Mouse (Mus musculus) MEL (cell line): ENCODE measurements around the gene Galns. TPM values are rescaled to one million over a fixed set of nuclear protein-coding genes. Genes with fewer than 3 reads are reported as not detected.
A peak's percentile ranks its signal among the peaks of the same experiment; 100 is the strongest.

Source experiments
- DNase-seq: peaks from one replicate; pipeline ENCODE4 v3.0.0; 2011; ENCODE audit warnings: low read depth, low spot score
- H3K27ac ChIP-seq: 2 replicates; pipeline ENCODE4 v1.5.1; 2012; ENCODE audit warnings: low read depth, mild to moderate bottlenecking, control low read depth, low read length, moderate library complexity; ENCODE audit not compliant: control insufficient read depth
- H3K27me3 ChIP-seq, 2 experiments: fragments of 150-350 bp in 1 of 2; sonication (generic) in 1 of 2; 2 replicates each; pipeline ENCODE4 v1.6.1; 2012; ENCODE audit warnings: low read length in 2 of 2, mild to moderate bottlenecking in 2 of 2, improper control_type of control experiment in 1 of 2, moderate library complexity in 1 of 2; ENCODE audit not compliant: insufficient read depth in 2 of 2, control insufficient read depth in 1 of 2
- H3K36me3 ChIP-seq, 2 experiments: 2 replicates each; pipeline ENCODE4 v1.6.1; 2012 to 2014; ENCODE audit warnings: low read length in 2 of 2, improper control_type of control experiment in 1 of 2, inconsistent platforms in 1 of 2, mild to moderate bottlenecking in 1 of 2; ENCODE audit not compliant: insufficient read depth in 2 of 2, control insufficient read depth in 1 of 2
- H3K4me1 ChIP-seq, 2 experiments: fragments of 150-350 bp in 1 of 2; sonication (generic) in 1 of 2; 2 replicates each; pipeline ENCODE4 v1.6.1; 2012; ENCODE audit warnings: low read length in 2 of 2, improper control_type of control experiment in 1 of 2, mild to moderate bottlenecking in 1 of 2; ENCODE audit not compliant: insufficient read depth in 2 of 2, control insufficient read depth in 1 of 2
- H3K4me3 ChIP-seq, 2 experiments: fragments of 150-350 bp in 1 of 2; sonication (generic) in 1 of 2; 2 replicates each; pipeline ENCODE4 v1.5.1; 2012; ENCODE audit warnings: low read depth in 2 of 2, low read length in 2 of 2, mild to moderate bottlenecking in 2 of 2, moderate library complexity in 2 of 2, control low read depth in 1 of 2, improper control_type of control experiment in 1 of 2; ENCODE audit not compliant: control insufficient read depth in 1 of 2, insufficient read depth in 1 of 2
- H3K79me2 ChIP-seq: 2 replicates; pipeline ENCODE4 v1.6.1; 2012; ENCODE audit warnings: mild to moderate bottlenecking, low read length, moderate library complexity; ENCODE audit not compliant: control insufficient read depth, poor library complexity, insufficient read depth
- H3K9ac ChIP-seq: 2 replicates; pipeline ENCODE4 v1.6.1; 2012; ENCODE audit warnings: low read depth, mild to moderate bottlenecking, control low read depth, low read length, moderate library complexity; ENCODE audit not compliant: control insufficient read depth, poor library complexity, severe bottlenecking
- H3K9me3 ChIP-seq: fragments of 150-350 bp; sonication (generic); replicated peaks from 2 replicates; pipeline ENCODE4 v1.6.1; 2012; ENCODE audit warnings: mild to moderate bottlenecking, low read length, improper control_type of control experiment, moderate library complexity; ENCODE audit not compliant: insufficient read depth
- BHLHE40 ChIP-seq: IDR thresholded peaks from 2 replicates; pipeline ENCODE4 v1.6.1; 2012; ENCODE audit warnings: low read depth, mild to moderate bottlenecking, inconsistent platforms, low read length, improper control_type of control experiment, borderline replicate concordance
- CHD1 ChIP-seq: IDR thresholded peaks from 2 replicates; pipeline ENCODE4 v1.6.1; 2012; ENCODE audit warnings: low read depth, mild to moderate bottlenecking, inconsistent platforms, low read length, improper control_type of control experiment
- CHD2 ChIP-seq: IDR thresholded peaks from 2 replicates; pipeline ENCODE4 v1.6.1; 2011; ENCODE audit warnings: low read length, improper control_type of control experiment
- CTCF ChIP-seq, 3 experiments: IDR thresholded peaks in 2 of 3; conservative IDR thresholded peaks in 1 of 3; 2 replicates each; pipeline ENCODE4 v1.5.1; 2011 to 2012; ENCODE audit warnings: low read length in 3 of 3, low read depth in 2 of 3, mild to moderate bottlenecking in 2 of 3, improper control_type of control experiment in 1 of 3, inconsistent platforms in 1 of 3, mixed read lengths in 1 of 3, moderate library complexity in 1 of 3; ENCODE audit not compliant: control insufficient read depth in 1 of 3, insufficient read depth in 1 of 3, poor library complexity in 1 of 3, severe bottlenecking in 1 of 3
- E2F4 ChIP-seq: IDR thresholded peaks from 2 replicates; pipeline ENCODE4 v1.6.1; 2011; ENCODE audit warnings: low read depth, low read length, improper control_type of control experiment, borderline replicate concordance
- ELF1 ChIP-seq: IDR thresholded peaks from 2 replicates; pipeline ENCODE4 v1.6.1; 2014; ENCODE audit warnings: low read depth, mild to moderate bottlenecking, inconsistent platforms, low read length, improper control_type of control experiment, moderate library complexity
- EP300 ChIP-seq, 2 experiments: IDR thresholded peaks; 2 replicates each; pipeline ENCODE4 v1.6.1; 2011; ENCODE audit warnings: improper control_type of control experiment in 2 of 2, low read length in 2 of 2, low read depth in 1 of 2, mild to moderate bottlenecking in 1 of 2
- ETS1 ChIP-seq: IDR thresholded peaks from 2 replicates; pipeline ENCODE4 v1.6.1; 2012; ENCODE audit warnings: low read depth, mild to moderate bottlenecking, inconsistent platforms, low read length, improper control_type of control experiment, moderate library complexity
- GABPA ChIP-seq: IDR thresholded peaks from 2 replicates; pipeline ENCODE4 v1.6.1; 2012; ENCODE audit warnings: low read depth, mild to moderate bottlenecking, inconsistent platforms, low read length, improper control_type of control experiment, moderate library complexity
- GATA1 ChIP-seq: IDR thresholded peaks from 2 replicates; pipeline ENCODE4 v1.6.1; 2011; ENCODE audit warnings: low read depth, low read length, improper control_type of control experiment
- JUND ChIP-seq: IDR thresholded peaks from 2 replicates; pipeline ENCODE4 v1.6.1; 2011; ENCODE audit warnings: low read depth, mild to moderate bottlenecking, improper control_type of control experiment, low read length
- KAT2A ChIP-seq: conservative IDR thresholded peaks from 2 replicates; pipeline ENCODE4 v1.6.1; 2012; ENCODE audit warnings: low read depth, low read length, improper control_type of control experiment, inconsistent platforms
- MAFK ChIP-seq: IDR thresholded peaks from 2 replicates; pipeline ENCODE4 v1.6.1; 2011; ENCODE audit warnings: low read depth, mild to moderate bottlenecking, low read length, improper control_type of control experiment, borderline replicate concordance
- MAZ ChIP-seq: IDR thresholded peaks from 2 replicates; pipeline ENCODE4 v1.6.1; 2012; ENCODE audit warnings: low read depth, mild to moderate bottlenecking, inconsistent platforms, low read length, improper control_type of control experiment
- MEF2A ChIP-seq: IDR thresholded peaks from 2 replicates; pipeline ENCODE4 v1.6.1; 2014; ENCODE audit warnings: low read depth, mild to moderate bottlenecking, inconsistent platforms, low read length, improper control_type of control experiment; ENCODE audit not compliant: poor library complexity, insufficient replicate concordance, severe bottlenecking; ENCODE audit errors: extremely low read depth
- MXI1 ChIP-seq: IDR thresholded peaks from 2 replicates; pipeline ENCODE4 v1.6.1; 2011; ENCODE audit warnings: mild to moderate bottlenecking, low read depth, low read length, improper control_type of control experiment
- MYB ChIP-seq: IDR thresholded peaks from 2 replicates; pipeline ENCODE4 v1.6.1; 2011; ENCODE audit warnings: mild to moderate bottlenecking, low read depth, low read length, improper control_type of control experiment
- NELFE ChIP-seq: IDR thresholded peaks from 2 replicates; pipeline ENCODE4 v1.6.1; 2011; ENCODE audit warnings: low read depth, low read length, improper control_type of control experiment
- NRF1 ChIP-seq: IDR thresholded peaks from 2 replicates; pipeline ENCODE4 v1.6.1; 2014; ENCODE audit warnings: low read depth, mild to moderate bottlenecking, inconsistent platforms, low read length, improper control_type of control experiment, moderate library complexity; ENCODE audit not compliant: poor library complexity, insufficient read depth, severe bottlenecking
- POLR2A ChIP-seq, 2 experiments: IDR thresholded peaks; 2 replicates each; pipeline ENCODE4 v1.6.1; 2011 to 2012; ENCODE audit warnings: low read length in 2 of 2, mild to moderate bottlenecking in 2 of 2, control low read depth in 1 of 2, improper control_type of control experiment in 1 of 2, low read depth in 1 of 2, moderate library complexity in 1 of 2; ENCODE audit not compliant: control insufficient read depth in 1 of 2, insufficient read depth in 1 of 2, poor library complexity in 1 of 2
- POLR2AphosphoS2 ChIP-seq: IDR thresholded peaks from 2 replicates; pipeline ENCODE4 v1.6.1; 2011; ENCODE audit warnings: low read length, improper control_type of control experiment
- POLR2AphosphoS5 ChIP-seq: IDR thresholded peaks from 2 replicates; pipeline ENCODE4 v1.6.1; 2012; ENCODE audit warnings: low read depth, borderline replicate concordance, mild to moderate bottlenecking, inconsistent platforms, low read length, moderate library complexity, mixed read lengths
- RAD21 ChIP-seq: IDR thresholded peaks from 2 replicates; pipeline ENCODE4 v1.6.1; 2011; ENCODE audit warnings: mild to moderate bottlenecking, low read depth, low read length, improper control_type of control experiment
- RCOR1 ChIP-seq: IDR thresholded peaks from 2 replicates; pipeline ENCODE4 v1.6.1; 2012; ENCODE audit warnings: low read depth, mild to moderate bottlenecking, inconsistent platforms, low read length, improper control_type of control experiment
- SIN3A ChIP-seq: IDR thresholded peaks from 2 replicates; pipeline ENCODE4 v1.6.1; 2012; ENCODE audit warnings: low read length, improper control_type of control experiment, inconsistent platforms
- SMC3 ChIP-seq: IDR thresholded peaks from 2 replicates; pipeline ENCODE4 v1.6.1; 2011; ENCODE audit warnings: low read depth, low read length, improper control_type of control experiment
- TAL1 ChIP-seq: IDR thresholded peaks from 2 replicates; pipeline ENCODE4 v1.6.1; 2012; ENCODE audit warnings: mild to moderate bottlenecking, inconsistent platforms, low read length, moderate library complexity, mixed read lengths
- TBP ChIP-seq: IDR thresholded peaks from 2 replicates; pipeline ENCODE4 v1.8.0; 2011; ENCODE audit warnings: low read depth, low read length, improper control_type of control experiment
- TCF12 ChIP-seq: IDR thresholded peaks from 2 replicates; pipeline ENCODE4 v1.6.1; 2014; ENCODE audit warnings: low read depth, mild to moderate bottlenecking, inconsistent platforms, low read length, improper control_type of control experiment, moderate library complexity
- UBTF ChIP-seq: IDR thresholded peaks from 2 replicates; pipeline ENCODE4 v1.6.1; 2012; ENCODE audit warnings: low read depth, mild to moderate bottlenecking, inconsistent platforms, low read length, improper control_type of control experiment, moderate library complexity, borderline replicate concordance; ENCODE audit not compliant: insufficient read depth
- USF2 ChIP-seq, 2 experiments: IDR thresholded peaks; 2 replicates each; pipeline ENCODE4 v1.6.1; 2011 to 2012; ENCODE audit warnings: improper control_type of control experiment in 2 of 2, low read length in 2 of 2, borderline replicate concordance in 1 of 2, inconsistent platforms in 1 of 2, low read depth in 1 of 2, mild to moderate bottlenecking in 1 of 2; ENCODE audit not compliant: insufficient read depth in 1 of 2
- ZC3H11A ChIP-seq: IDR thresholded peaks from 2 replicates; pipeline ENCODE4 v1.6.1; 2012; ENCODE audit warnings: low read depth, mild to moderate bottlenecking, inconsistent platforms, low read length, improper control_type of control experiment
- ZKSCAN1 ChIP-seq: IDR thresholded peaks from 2 replicates; pipeline ENCODE4 v1.6.1; 2012; ENCODE audit warnings: low read depth, mild to moderate bottlenecking, inconsistent platforms, low read length, improper control_type of control experiment, moderate library complexity
- ZMIZ1 ChIP-seq: IDR thresholded peaks from 2 replicates; pipeline ENCODE4 v1.6.1; 2012; ENCODE audit warnings: low read depth, mild to moderate bottlenecking, inconsistent platforms, low read length, improper control_type of control experiment, moderate library complexity
- ZNF384 ChIP-seq: IDR thresholded peaks from 2 replicates; pipeline ENCODE4 v1.6.1; 2012; ENCODE audit warnings: low read depth, mild to moderate bottlenecking, inconsistent platforms, low read length, improper control_type of control experiment
- polyA plus RNA-seq, 2 experiments: library from polyadenylated mRNA; stranded (reverse) in 1 of 2; unstranded in 1 of 2; fragments of >175 nt in 1 of 2; fragments of >200 nt in 1 of 2; gene quantifications; 2 replicates each; pipeline versions ENCODE4 v1.2.1 to v1.2.4; 2012; ENCODE audit warnings: low replicate concordance in 2 of 2, low read depth in 1 of 2; ENCODE audit not compliant: insufficient read length in 2 of 2, insufficient read depth in 1 of 2, missing spikeins in 1 of 2
- total RNA-seq: library from RNA; depleted of rRNA; stranded (reverse); fragments of 300-350 nt; gene quantifications from 2 replicates; pipeline ENCODE4 v1.2.3, GENCODE M21; 2012; rRNA removed

Gene Galns
- 1.7 and 2.1 TPM in 2 replicates for total RNA-seq
- 1 to 10 TPM in 1 of 2 experiments, not detected in 1; 3.0 TPM for polyA plus RNA-seq

DNA sequence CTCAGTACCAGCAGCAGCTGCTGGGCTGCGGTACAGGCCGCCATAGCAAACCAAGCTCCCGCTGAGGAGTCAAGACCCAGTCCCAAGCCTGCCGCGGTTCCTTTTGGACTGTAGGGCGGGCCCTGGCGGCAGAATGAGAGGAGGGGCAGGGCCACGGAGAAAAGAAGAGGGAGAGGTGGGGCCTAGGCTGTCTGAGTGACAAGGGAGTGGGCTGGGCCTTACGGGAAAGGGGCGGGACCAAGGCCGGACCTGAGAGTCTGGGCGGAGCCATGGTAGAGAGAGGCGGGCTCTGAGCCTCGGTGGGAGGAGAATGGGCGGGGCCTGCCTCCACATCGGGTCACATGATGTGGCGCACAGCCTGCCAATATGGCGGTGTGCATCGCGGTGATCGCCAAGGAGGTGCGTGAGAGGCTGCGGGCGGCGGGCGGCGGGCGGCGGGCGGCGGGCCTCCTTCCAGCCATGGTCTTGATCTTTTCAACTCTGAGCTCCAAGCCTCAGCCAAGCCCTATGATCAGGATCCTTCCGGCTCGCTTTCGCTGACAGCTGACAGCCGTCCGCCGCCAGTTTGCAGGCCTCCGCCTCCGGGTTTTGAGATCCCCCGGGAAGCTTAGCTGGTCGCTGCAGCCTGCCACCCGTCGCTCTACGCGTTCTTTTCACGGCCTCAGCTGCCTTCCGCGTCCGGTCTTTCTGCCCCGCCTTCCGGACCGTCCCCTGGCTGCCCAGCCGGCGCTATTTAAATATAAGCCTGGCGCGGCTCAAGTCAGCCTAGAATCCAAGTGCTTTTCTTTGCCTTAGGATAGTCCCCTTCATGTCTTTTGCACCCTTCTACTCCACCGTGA, at the start of gene Galns, which contains the start of gene Trappc2l:
Galns (minus strand) TSS at position 169 of the 839 bp plus-strand sequence.
Trappc2l (plus strand) TSS at position 346 of the 839 bp plus-strand sequence.
- Histone ChIP-seq H3K9me3 (no peaks in the 10 kb centered on the region), H3K36me3 (no peaks in the 10 kb centered on the region), H3K27ac (peak within 1 kb of the TSS; percentile 36), H3K79me2 (peaks cover 2% of the 10 kb centered on the region; the same call in 1 of the 2 replicates), H3K9ac (peak within 1 kb of the TSS; percentile 81), H3K4me3 (peak within 1 kb of the TSS; percentile 85 to 87), H3K4me1 (peaks cover 0 to 6% of the 10 kb centered on the region in 2 experiments; a peak in 1 of 4 replicates), H3K27me3 (no peaks in the 10 kb centered on the region)
- DNase-seq, result peak; percentile 90
- TF ChIP-seq NELFE (peak; percentile 45; the same call in 1 of the 2 replicates), MAFK (no peak), TCF12 (no peak), USF2 (IDR thresholded peaks at IDR 0.05; ENCODE audit: borderline replicate concordance in 1 of 2, insufficient read depth in 1 of 2, low read depth in 1 of 2, low read length in 2 of 2) (peak in 1 of 2 experiments; percentile 58; a peak in 1 of 4 replicates), TBP (no peak; the same call in 1 of the 2 replicates), KAT2A (no peak), ZKSCAN1 (no peak), MXI1 (no peak), NRF1 (no peak), CHD1 (no peak), SIN3A (0 out of 2 replicates have a peak, but pooled peaks have one; percentile 13), CHD2 (no peak), ZC3H11A (no peak), RAD21 (no peak), SMC3 (no peak), ELF1 (no peak), ZMIZ1 (no peak), ZNF384 (no peak), BHLHE40 (no peak), GATA1 (no peak), TAL1 (no peak), MEF2A (no peak), EP300 (IDR thresholded peaks at IDR 0.05; ENCODE audit: low read depth in 1 of 2, low read length in 2 of 2) (no peak), POLR2AphosphoS5 (no peak), CTCF (IDR thresholded peaks at IDR 0.05 in 2 of 3, conservative IDR thresholded peaks at IDR 0.05 in 1 of 3; ENCODE audit: control insufficient read depth in 1 of 3, insufficient read depth in 1 of 3, low read depth in 2 of 3, low read length in 3 of 3, poor library complexity in 1 of 3, severe bottlenecking in 1 of 3) (0 out of 6 replicates have a peak, but pooled peaks of 1 of the 3 experiments have one; percentile 1), POLR2AphosphoS2 (no peak), JUND (no peak), UBTF (no peak), MYB (no peak), ETS1 (no peak), MAZ (no peak), RCOR1 (no peak), GABPA (no peak), POLR2A (IDR thresholded peaks at IDR 0.05; ENCODE audit: control insufficient read depth in 1 of 2, insufficient read depth in 1 of 2, low read depth in 1 of 2, low read length in 2 of 2, poor library complexity in 1 of 2) (peak in 1 of 2 experiments; percentile 36; a peak in 1 of 4 replicates), E2F4 (no peak)
